Mouse (Mus musculus): Measurements from ENCODE around the gene Itpka. TPM values are rescaled to one million over a fixed set of nuclear protein-coding genes. Genes with fewer than 3 reads are reported as not detected.

The Itpka gene
- polyA plus RNA-seq, 1 experiment from 2014 or later, result not detected

- H3K27ac ChIP-seq, result no peak overlapping the region
- no peak overlapping the region for H3K4me3 ChIP-seq (ENCODE audit: inconsistent target)
- 2% methylated on average over 61 of the region's 70 CpGs for WGBS (ENCODE audit: missing documents)
- H3K36me3 ChIP-seq (ENCODE audit: inconsistent target), result no peaks in the 10 kb centered on the region
- no peaks in the 10 kb centered on the region for H3K79me2 ChIP-seq (ENCODE audit: inconsistent target)
These were observed 481 bp downstream of the Itpka start for GRCm38 (mm10) chr2:119742461-119743175.

- 18% methylated on average over 22 of the region's 31 CpGs for WGBS (ENCODE audit: missing documents)
- H3K27ac ChIP-seq, result no peak overlapping the region
- H3K36me3 ChIP-seq (ENCODE audit: inconsistent target), result no peaks in the 10 kb centered on the region
- H3K79me2 ChIP-seq (ENCODE audit: inconsistent target), result no peaks in the 10 kb centered on the region
- no peak overlapping the region for H3K4me3 ChIP-seq (ENCODE audit: inconsistent target)
These were observed 1.2 kb downstream of the Itpka start for GRCm38 (mm10) chr2:119743176-119743807.

- Histone ChIP-seq H3K27ac (no peak overlapping the region), H3K79me2 (ENCODE audit: inconsistent target) (no peaks in the 10 kb centered on the region), H3K4me3 (ENCODE audit: inconsistent target) (no peak overlapping the region), H3K36me3 (ENCODE audit: inconsistent target) (no peaks in the 10 kb centered on the region)
- WGBS (ENCODE audit: missing documents), result 31% methylated on average over 22 of the region's 22 CpGs
These were observed 1.6 kb downstream of the Itpka start for GRCm38 (mm10) chr2:119743808-119744162.

GRCm38 (mm10) chr2:119744163-119745111 lies 2.3 kb downstream of the Itpka start:
- H3K79me2 ChIP-seq (ENCODE audit: inconsistent target), result no peaks in the 10 kb centered on the region
- 19% methylated on average over 46 of the region's 46 CpGs for WGBS (ENCODE audit: missing documents)
- no peaks in the 10 kb centered on the region for H3K36me3 ChIP-seq (ENCODE audit: inconsistent target)
- no peak overlapping the region for H3K4me3 ChIP-seq (ENCODE audit: inconsistent target)
- no peak overlapping the region for H3K27ac ChIP-seq

GRCm38 (mm10) chr2:119745281-119745680 lies 3.1 kb downstream of the Itpka start:
- 22% methylated on average over 1 of the region's 1 CpGs for WGBS (ENCODE audit: missing documents)
- Histone ChIP-seq H3K79me2 (ENCODE audit: inconsistent target) (no peaks in the 10 kb centered on the region), H3K4me3 (ENCODE audit: inconsistent target) (no peak overlapping the region), H3K36me3 (ENCODE audit: inconsistent target) (no peaks in the 10 kb centered on the region), H3K27ac (no peak overlapping the region)

GRCm38 (mm10) chr2:119747554-119747953 lies 5.4 kb downstream of the Itpka start:
- Histone ChIP-seq H3K27ac (no peak overlapping the region), H3K4me3 (ENCODE audit: inconsistent target) (no peak overlapping the region), H3K79me2 (ENCODE audit: inconsistent target) (no peaks in the 10 kb centered on the region), H3K36me3 (ENCODE audit: inconsistent target) (no peaks in the 10 kb centered on the region)
- WGBS (ENCODE audit: missing documents), result 87% methylated on average over 7 of the region's 7 CpGs

- no peaks in the 10 kb centered on the region for H3K36me3 ChIP-seq (ENCODE audit: inconsistent target)
- 95% methylated on average over 11 of the region's 13 CpGs for WGBS (ENCODE audit: missing documents)
- H3K4me3 ChIP-seq (ENCODE audit: inconsistent target), result no peak overlapping the region
These were observed 7.1 kb downstream of the Itpka start for GRCm38 (mm10) chr2:119749260-119749659.

GRCm38 (mm10) chr2:119757601-119758100 lies 15.5 kb downstream of the Itpka start:
- no peak overlapping the region for H3K27ac ChIP-seq
- no peaks in the 10 kb centered on the region for H3K36me3 ChIP-seq (ENCODE audit: inconsistent target)
- H3K4me3 ChIP-seq (ENCODE audit: inconsistent target), result no peak overlapping the region
- 16% methylated on average over 19 of the region's 31 CpGs for WGBS (ENCODE audit: missing documents)
- no peaks in the 10 kb centered on the region for H3K79me2 ChIP-seq (ENCODE audit: inconsistent target)

More at GRCm38 (mm10) chr2:119749260-119749659, 7.1 kb downstream of the Itpka start:
- Histone ChIP-seq H3K79me2 (ENCODE audit: inconsistent target) (no peaks in the 10 kb centered on the region), H3K27ac (no peak overlapping the region)

- H3K36me3 ChIP-seq (ENCODE audit: inconsistent target), result no peaks in the 10 kb centered on the region
- H3K27ac ChIP-seq, result no peak overlapping the region
- 1% methylated on average over 74 of the region's 77 CpGs for WGBS (ENCODE audit: missing documents)
- H3K4me3 ChIP-seq (ENCODE audit: inconsistent target), result no peak overlapping the region
- no peaks in the 10 kb centered on the region for H3K79me2 ChIP-seq (ENCODE audit: inconsistent target)
These were observed 16.1 kb downstream of the Itpka start for GRCm38 (mm10) chr2:119758101-119758843.

- Histone ChIP-seq H3K36me3 (ENCODE audit: inconsistent target) (no peaks in the 10 kb centered on the region; the same call in 1 of the 2 replicates), H3K27ac (no peak overlapping the region), H3K4me3 (ENCODE audit: inconsistent target) (no peak overlapping the region), H3K79me2 (ENCODE audit: inconsistent target) (no peaks in the 10 kb centered on the region)
- WGBS (ENCODE audit: missing documents), result 12% methylated on average over 35 of the region's 44 CpGs
These were observed 17.0 kb downstream of the Itpka start for GRCm38 (mm10) chr2:119758844-119759835.

GRCm38 (mm10) chr2:119760251-119760650 lies 18.1 kb downstream of the Itpka start, which contains the start of gene Ltk:
Gene Ltk (minus strand): TSS chr2:119760431.
- no peaks in the 10 kb centered on the region; the same call in 1 of the 2 replicates for H3K36me3 ChIP-seq (ENCODE audit: inconsistent target)
- H3K4me3 ChIP-seq (ENCODE audit: inconsistent target), result no peak within 1 kb of the TSS
- WGBS (ENCODE audit: missing documents), result 41% methylated on average over 9 of the region's 9 CpGs
- H3K79me2 ChIP-seq (ENCODE audit: inconsistent target), result no peaks in the 10 kb centered on the region
- H3K27ac ChIP-seq, result no peak within 1 kb of the TSS

GRCm38 (mm10) chr2:119762276-119762675 lies 20.1 kb downstream of the Itpka start:
- H3K27ac ChIP-seq, result no peak overlapping the region
- no peak overlapping the region for H3K4me3 ChIP-seq (ENCODE audit: inconsistent target)
- 56% methylated on average over 1 of the region's 1 CpGs for WGBS (ENCODE audit: missing documents)
- H3K36me3 ChIP-seq (ENCODE audit: inconsistent target), result peaks cover under 1% of the 10 kb centered on the region; the same call in 1 of the 2 replicates
- H3K79me2 ChIP-seq (ENCODE audit: inconsistent target), result no peaks in the 10 kb centered on the region

- peaks cover 5% of the 10 kb centered on the region; the same call in 1 of the 2 replicates for H3K36me3 ChIP-seq (ENCODE audit: inconsistent target)
- H3K27ac ChIP-seq, result no peak overlapping the region
These were observed 21.8 kb downstream of the Itpka start for GRCm38 (mm10) chr2:119763924-119764323.

More at GRCm38 (mm10) chr2:119763924-119764323, 21.8 kb downstream of the Itpka start:
- Histone ChIP-seq H3K79me2 (ENCODE audit: inconsistent target) (no peaks in the 10 kb centered on the region), H3K4me3 (ENCODE audit: inconsistent target) (no peak overlapping the region)
- whole genome bisulfite sequencing (ENCODE audit: missing documents), result 87% methylated on average over 4 of the region's 4 CpGs
